Mouse (Mus musculus): Measurements from ENCODE around the gene Apln.

Gene Apln

GRCm38 (mm10) chrX:48016906-48017601 is 17.6 kb downstream of the Apln start:
- DNase-seq (ENCODE audit: low spot score) = peak; percentile 51

GRCm38 (mm10) chrX:48011656-48012055 is 23.0 kb downstream of the Apln start:
- no peak for DNase-seq (ENCODE audit: low spot score)

- DNase-seq (ENCODE audit: low spot score) = no peak
Measured at GRCm38 (mm10) chrX:48006062-48006461, 28.6 kb downstream of the Apln start.

- no peak for DNase-seq (ENCODE audit: low spot score)
Measured at GRCm38 (mm10) chrX:48004786-48005185, 29.9 kb downstream of the Apln start.

GRCm38 (mm10) chrX:48001151-48001550 is 33.5 kb downstream of the Apln start:
- DNase-seq (ENCODE audit: low spot score) = no peak

- DNase-seq (ENCODE audit: low spot score) = no peak
Measured at GRCm38 (mm10) chrX:47998412-47998811, 36.2 kb downstream of the Apln start.

- DNase-seq (ENCODE audit: low spot score) = peak; percentile 73
Measured at GRCm38 (mm10) chrX:47992606-47993005, 42.0 kb downstream of the Apln start.

GRCm38 (mm10) chrX:47988024-47988423 is 46.6 kb downstream of the Apln start:
- no peak for DNase-seq (ENCODE audit: low spot score)

- peak; percentile 81 for DNase-seq (ENCODE audit: low spot score)
Measured at GRCm38 (mm10) chrX:47985000-47985619, 49.5 kb downstream of the Apln start.

- DNase-seq (ENCODE audit: low spot score) = no peak
Measured at GRCm38 (mm10) chrX:47977078-47977477, 57.6 kb downstream of the Apln start.

- DNase-seq (ENCODE audit: low spot score) = no peak
Measured at GRCm38 (mm10) chrX:47976551-47976950, 58.1 kb downstream of the Apln start.
